Mouse (Mus musculus) left cerebral cortex, postnatal 10 days (tissue): ENCODE data around the gene Tnfaip3. TPM values are rescaled to one million over a fixed set of nuclear protein-coding genes. Genes with fewer than 3 reads are reported as not detected.

Source experiments
- DNase-seq, 2 experiments: peaks; one replicate each; pipeline ENCODE4 v3.0.0; 2021 to 2022; ENCODE audit warnings: low spot score in 2 of 2, mixed read lengths in 1 of 2; ENCODE audit errors: extremely low spot score in 1 of 2
- intact Hi-C: fragments of 180-260 bp; cut with DNase I; formaldehyde crosslinking; loops from one replicate; pipeline ENCODE4 v1.15.1; 2025
- total RNA-seq, 2 experiments: library from RNA; stranded (reverse); gene quantifications; 2 replicates each; pipeline ENCODE4 v1.2.3; 2021

Tnfaip3 gene
- total RNA-seq: 1 to 10 TPM; 4.8 to 5.8 TPM

- intact Hi-C loops: loop anchor here (5.0 kb wide), 1 partner anchor 172 kb away; no protein-coding TSS in a partner anchor
- DNase-seq: peak; percentile 94 to 96
These were observed at the start of gene Tnfaip3 for GRCm38 (mm10) chr10:19015257-19015862. Tnfaip3 (minus strand) TSS chr10:19015657.

DNA sequence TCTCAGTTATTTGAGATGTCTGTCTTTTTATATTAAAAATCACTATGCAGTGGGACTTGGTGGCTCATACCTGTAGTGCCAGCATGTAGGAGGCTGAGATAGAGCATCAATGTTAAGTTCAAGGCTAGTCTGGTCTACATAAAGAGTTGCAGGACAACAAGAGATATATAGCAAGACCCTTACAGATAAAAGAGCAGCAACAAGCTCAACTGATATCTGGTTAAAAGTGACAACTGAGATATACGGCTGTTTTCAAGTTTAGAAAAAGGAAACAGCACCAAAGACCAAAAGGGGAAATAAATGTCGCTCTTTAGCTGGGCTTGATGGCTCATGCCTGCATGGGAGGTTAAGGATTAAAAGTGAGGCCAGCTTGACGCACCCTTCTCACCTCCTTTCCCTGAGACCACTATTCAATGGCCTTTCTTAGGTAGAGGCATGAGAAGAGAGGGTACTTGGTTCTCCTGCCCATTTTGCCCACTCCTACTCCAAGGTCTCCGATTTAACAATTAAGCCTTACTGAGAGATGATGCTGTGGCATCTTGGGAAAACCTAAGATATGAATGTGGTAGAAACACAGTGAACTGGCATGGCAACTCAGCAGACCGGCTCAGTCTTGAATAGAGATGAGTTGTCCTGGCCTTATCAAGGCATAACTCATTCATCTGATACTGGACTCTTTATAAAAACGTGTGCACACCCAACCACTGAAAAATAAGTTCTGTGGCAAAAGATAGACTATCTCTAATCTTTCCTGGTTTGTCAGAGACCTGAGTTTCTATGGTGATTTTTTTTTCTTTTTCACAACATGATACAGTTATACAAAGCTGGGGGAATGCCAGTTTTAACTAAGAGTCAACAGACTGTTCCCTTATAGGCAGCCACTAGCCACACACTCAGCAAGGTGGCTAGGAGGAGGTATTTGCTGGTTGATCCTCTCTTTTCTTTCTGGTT is 49.5 kb upstream of the Tnfaip3 start:
- no peak for DNase-seq
- intact Hi-C loops: no loop called here

GRCm38 (mm10) chr10:19063670-19064069 is 48.2 kb upstream of the Tnfaip3 start:
- intact Hi-C loops: no loop called here
- no peak for DNase-seq

DNA sequence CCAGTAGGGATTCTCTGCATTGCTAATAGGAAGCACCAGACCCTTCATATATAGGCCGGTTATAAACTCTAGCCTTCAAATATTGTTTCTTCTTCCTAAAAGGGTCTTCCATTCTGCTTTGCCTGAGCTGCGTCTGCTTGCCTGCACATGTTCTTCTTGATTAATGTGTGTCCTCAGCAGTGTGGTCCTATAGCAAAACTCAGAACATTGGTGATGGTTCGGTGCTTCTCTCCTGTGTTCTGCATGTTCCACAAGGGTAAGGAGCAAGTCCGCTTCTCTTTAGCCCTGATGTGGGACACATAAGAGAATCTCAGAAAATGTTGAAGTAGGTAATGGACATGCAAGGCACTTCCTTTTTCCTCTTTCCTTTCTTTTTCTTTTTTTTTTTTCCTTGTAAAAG is 47.8 kb upstream of the Tnfaip3 start:
- DNase-seq: no peak
- intact Hi-C loops: no loop called here

GRCm38 (mm10) chr10:19062098-19062905 is 46.8 kb upstream of the Tnfaip3 start:
- DNase-seq: peak in 1 of 2 experiments; percentile 19
- intact Hi-C loops: no loop called here

- no peak for DNase-seq
- intact Hi-C loops: no loop called here
These were observed 45.7 kb upstream of the Tnfaip3 start for GRCm38 (mm10) chr10:19061201-19061600.

DNA sequence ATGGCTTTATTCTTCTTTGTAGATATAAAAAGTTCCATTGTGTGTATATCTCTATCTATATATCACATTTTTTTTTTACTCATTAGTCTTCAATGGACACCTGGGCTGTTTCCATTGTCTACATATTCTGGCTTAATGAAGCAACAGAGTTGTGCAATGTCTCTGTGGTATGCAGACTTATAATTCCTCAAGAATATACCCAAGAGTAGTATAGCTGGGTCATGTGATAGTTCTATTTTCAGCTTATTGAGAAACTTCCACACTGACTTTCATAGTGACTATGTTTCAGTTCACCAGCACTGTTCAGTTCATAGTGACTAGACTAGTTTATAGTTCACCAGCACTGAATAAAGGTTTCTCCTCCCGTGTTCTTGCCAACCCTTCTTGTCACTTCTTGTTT is 38.1 kb upstream of the Tnfaip3 start:
- no peak for DNase-seq
- intact Hi-C loops: no loop called here

DNA sequence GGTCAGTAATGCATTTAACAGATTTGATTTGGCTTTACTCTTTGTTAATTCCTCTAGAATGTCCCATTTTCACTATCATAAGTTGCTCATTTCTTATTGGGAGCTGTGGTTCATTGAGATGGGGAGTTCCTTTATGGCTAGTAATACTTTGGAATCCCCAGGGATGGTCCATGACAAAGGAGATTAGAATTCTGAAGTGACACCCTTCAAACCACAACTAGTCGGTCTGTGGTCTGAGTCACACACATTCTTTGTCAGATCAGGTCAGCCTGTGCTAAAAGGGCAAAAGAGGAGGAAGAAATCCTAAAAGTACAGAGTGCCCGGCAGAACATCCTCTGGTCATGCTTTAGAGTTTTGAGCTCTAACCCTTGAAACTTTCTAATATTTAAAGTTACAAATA is 30.5 kb upstream of the Tnfaip3 start:
- intact Hi-C loops: no loop called here
- no peak for DNase-seq

- no peak for DNase-seq
- intact Hi-C loops: no loop called here
These were observed 29.5 kb upstream of the Tnfaip3 start for GRCm38 (mm10) chr10:19044765-19045516.

- DNase-seq: peak in 1 of 2 experiments; percentile 22
- intact Hi-C loops: no loop called here
These were observed 28.2 kb upstream of the Tnfaip3 start for GRCm38 (mm10) chr10:19043529-19044262.

GRCm38 (mm10) chr10:19040147-19040546 is 24.7 kb upstream of the Tnfaip3 start:
- intact Hi-C loops: no loop called here
- DNase-seq: no peak

- intact Hi-C loops: no loop called here
- DNase-seq: no peak
These were observed 19.3 kb upstream of the Tnfaip3 start for GRCm38 (mm10) chr10:19034764-19035163.

DNA sequence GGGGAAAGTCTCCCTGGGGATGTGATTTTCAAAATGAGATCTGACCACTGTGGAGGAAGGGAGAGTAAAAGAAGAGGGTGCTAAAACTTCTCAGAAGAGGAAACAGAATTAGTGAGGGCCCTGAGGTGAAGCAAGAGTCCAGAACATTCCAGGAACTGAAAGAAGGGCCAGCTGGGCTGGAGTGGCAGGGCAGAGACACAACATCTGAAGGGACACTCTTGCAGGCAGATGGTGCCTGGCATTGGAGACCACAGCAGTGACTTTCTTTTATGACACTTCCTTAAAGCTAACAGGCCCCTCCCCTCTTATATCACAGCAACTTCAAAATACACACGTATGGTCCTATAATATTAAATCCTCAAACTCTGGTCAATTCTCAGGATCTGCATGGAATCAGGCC is 18.2 kb upstream of the Tnfaip3 start:
- DNase-seq: peak; percentile 5 to 26
- intact Hi-C loops: no loop called here

GRCm38 (mm10) chr10:19031875-19032274 is 16.4 kb upstream of the Tnfaip3 start:
- no peak for DNase-seq
- intact Hi-C loops: no loop called here

DNA sequence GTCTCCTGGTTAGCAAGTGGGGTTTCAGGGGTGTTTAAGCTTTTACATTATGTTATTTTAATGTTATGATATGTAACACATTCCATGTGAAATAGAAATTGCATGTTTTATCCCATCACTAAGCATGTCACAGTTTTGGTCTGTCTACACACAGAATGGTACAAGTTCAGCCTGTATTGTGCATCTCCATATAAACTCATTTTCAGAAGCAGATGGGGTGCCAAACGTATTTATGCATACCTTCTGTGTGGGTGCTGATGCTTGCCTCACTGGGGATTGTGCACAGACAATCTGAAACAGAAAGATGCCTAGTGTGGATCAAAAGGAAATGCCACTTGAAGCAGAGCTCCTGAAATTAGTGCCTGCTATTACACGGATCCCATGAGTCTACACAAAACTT is 15.2 kb upstream of the Tnfaip3 start:
- DNase-seq: no peak
- intact Hi-C loops: no loop called here

DNA sequence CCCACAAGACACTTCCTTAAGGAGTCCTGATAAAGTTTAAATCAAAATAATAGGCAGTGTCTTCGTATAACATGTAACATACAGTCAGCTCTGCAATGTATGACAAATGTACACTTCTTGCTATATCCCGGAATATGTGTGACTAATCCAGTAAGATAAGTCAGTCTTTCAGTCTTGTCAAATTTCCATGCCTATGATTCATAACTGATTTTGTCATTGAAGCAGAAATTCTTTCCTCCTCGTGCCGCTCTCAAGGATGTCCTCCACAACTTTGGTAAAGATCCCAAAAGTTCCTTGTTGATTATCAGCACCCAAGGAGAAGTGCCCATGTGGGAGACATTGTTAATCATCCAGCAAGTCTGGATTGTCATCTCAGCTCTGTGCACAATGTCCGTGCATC is 11.3 kb upstream of the Tnfaip3 start:
- DNase-seq: no peak
- intact Hi-C loops: no loop called here

DNA sequence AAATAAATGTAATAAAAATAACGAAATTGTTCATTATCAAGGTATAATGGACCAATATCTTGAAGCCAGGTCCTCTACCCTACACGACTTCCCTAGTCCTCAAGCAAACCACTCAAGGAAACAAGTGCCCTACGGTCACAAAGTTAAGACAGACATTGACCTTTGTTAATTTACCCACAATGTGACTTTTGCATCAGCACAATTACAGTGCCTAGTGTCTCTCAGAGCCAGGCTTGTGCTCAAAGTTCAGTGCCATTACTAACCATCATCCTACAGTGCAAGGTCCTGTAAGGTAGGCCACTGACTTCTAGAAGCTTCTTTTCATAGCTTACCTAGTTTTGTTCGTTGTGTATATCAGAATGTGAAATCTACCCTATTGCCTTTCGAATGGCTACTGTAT is 8.9 kb upstream of the Tnfaip3 start:
- intact Hi-C loops: no loop called here
- DNase-seq: no peak
